Mouse (Mus musculus) hindbrain, embryonic 11.5 days (tissue): ENCODE measurements at regions not wholly inside any gene's neighbourhood (a gene's known extent, or its start where the extent isn't known, plus 50 kb on each side); places are given as distances from the start of the nearest gene placed in this dataset.

Experiments
- ATAC-seq: fragments of 200-750 bp; cut with Nextera tagmentation; 2 replicates; pipeline ENCODE4 v1.8.0; 2017; ENCODE audit warnings: mild to moderate bottlenecking, moderate TSS enrichment, moderate library complexity; ENCODE audit not compliant: low FRiP score
- DNase-seq: peaks from one replicate; pipeline ENCODE4 v3.0.0-alpha.2; 2015; ENCODE audit warnings: low spot score
- H3K27ac ChIP-seq: fragments of 300-500 bp; sonication (generic); 2 replicates; pipeline ENCODE4 v1.5.1; 2014; ENCODE audit warnings: mild to moderate bottlenecking, low read depth, low read length
- H3K27me3 ChIP-seq: fragments of 300-500 bp; sonication (generic); 2 replicates; pipeline ENCODE4 v1.6.1; 2014; ENCODE audit warnings: mild to moderate bottlenecking, low read length, moderate library complexity, mixed read lengths; ENCODE audit not compliant: control insufficient read depth, insufficient read depth
- H3K36me3 ChIP-seq: fragments of 300-500 bp; sonication (generic); 2 replicates; pipeline ENCODE4 v1.6.1; 2014; ENCODE audit warnings: mild to moderate bottlenecking, low read length, moderate library complexity, mixed read lengths; ENCODE audit not compliant: control insufficient read depth, insufficient read depth
- H3K4me1 ChIP-seq: fragments of 300-500 bp; sonication (generic); replicated peaks from 2 replicates; pipeline ENCODE4 v1.6.1; 2014; ENCODE audit warnings: low read length, mixed read lengths; ENCODE audit not compliant: control insufficient read depth, insufficient read depth
- H3K4me2 ChIP-seq: fragments of 300-500 bp; sonication (generic); replicated peaks from 2 replicates; pipeline ENCODE4 v1.6.1; 2014; ENCODE audit warnings: mild to moderate bottlenecking, low read depth, low read length
- H3K4me3 ChIP-seq: fragments of 300-500 bp; sonication (generic); 2 replicates; pipeline ENCODE4 v1.5.1; 2014; ENCODE audit warnings: low read depth, low read length
- H3K9ac ChIP-seq: fragments of 300-500 bp; sonication (generic); 2 replicates; pipeline ENCODE4 v1.6.1; 2014; ENCODE audit warnings: low read depth, low read length
- H3K9me3 ChIP-seq: fragments of 300-500 bp; sonication (generic); 2 replicates; pipeline ENCODE4 v1.6.1; 2016; ENCODE audit warnings: low read length; ENCODE audit not compliant: control insufficient read depth
- WGBS: fragments of 180-500 bp; shearing (Covaris S2); extraction: QIAGEN DNeasy Blood & Tissue Kit; methylation state at CpG from one replicate; pipeline ENCODE4 v1.1.7; 2014; 5-methylcytosine and 5-hydroxymethylcytosine counted together

DNA sequence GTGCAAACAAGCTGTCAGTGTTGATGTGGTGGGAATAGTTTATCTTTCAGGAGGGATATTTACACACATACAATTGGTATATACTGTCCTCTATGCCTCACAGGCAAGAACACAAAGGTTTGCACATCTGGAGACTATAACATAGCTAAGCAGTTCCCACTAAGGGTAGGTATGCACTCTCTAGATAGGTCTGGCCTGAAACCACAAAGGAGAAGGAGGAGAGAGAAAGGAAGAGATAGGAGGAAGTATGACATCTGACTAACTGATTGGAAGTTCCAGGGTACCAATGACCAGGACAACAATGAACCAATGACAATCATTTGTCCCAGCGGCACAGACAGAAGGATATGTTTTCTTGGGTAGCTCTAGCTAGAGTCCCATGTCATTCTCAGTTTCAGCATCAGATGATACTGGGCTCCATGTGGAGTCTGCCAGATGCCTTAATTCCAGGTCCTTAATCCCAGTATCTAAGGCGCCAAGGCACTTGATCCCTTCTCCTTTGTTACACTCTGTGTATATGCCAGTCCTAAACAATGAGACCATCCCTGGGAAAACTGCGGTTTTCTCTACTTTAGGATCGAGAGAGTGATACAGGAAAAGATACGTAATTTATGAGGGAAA, 168.5 kb downstream of the Cd83 start:
- Histone ChIP-seq H3K9ac (no peak overlapping the region), H3K9me3 (no peaks in the 10 kb centered on the region), H3K27ac (no peak overlapping the region), H3K4me3 (no peak overlapping the region), H3K4me2 (no peak overlapping the region), H3K27me3 (no peaks in the 10 kb centered on the region), H3K36me3 (no peaks in the 10 kb centered on the region), H3K4me1 (no peaks in the 10 kb centered on the region)
- ATAC-seq: no peak
- no peak for DNase-seq
- 87% methylated on average over 5 of the region's 5 CpGs for WGBS

DNA sequence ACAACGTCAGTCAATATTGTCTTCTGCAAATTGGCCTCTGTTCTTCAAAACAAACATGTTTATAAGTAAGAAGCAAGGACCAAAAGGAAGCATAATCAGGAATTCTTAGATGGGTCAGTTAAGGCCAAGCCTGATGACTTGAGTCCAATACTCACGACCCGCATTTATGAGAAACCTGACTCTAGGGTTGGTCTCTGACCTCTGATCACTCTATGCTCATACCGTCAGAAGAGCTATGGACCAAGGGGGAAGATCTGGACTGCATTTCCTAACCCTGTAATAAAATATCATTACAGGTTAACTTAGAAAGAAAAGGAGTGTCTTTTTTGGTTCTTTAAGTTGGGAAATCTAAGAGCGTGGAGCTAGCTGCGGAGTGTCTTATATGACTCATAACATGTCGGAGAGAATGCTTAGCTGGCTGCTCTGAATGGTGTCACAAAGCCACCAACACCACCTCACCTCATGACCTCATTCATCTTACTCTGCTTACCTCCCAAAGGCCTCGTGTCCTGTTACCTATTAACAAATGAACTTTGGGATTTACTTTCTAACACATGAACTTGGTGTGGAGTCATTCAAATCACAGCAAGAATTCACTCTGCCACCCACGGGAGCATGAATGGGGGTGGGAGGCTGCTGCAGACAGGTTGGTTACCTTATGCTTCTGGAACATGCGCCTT, 170.3 kb downstream of the Cd83 start:
- Histone ChIP-seq H3K4me2 (no peak overlapping the region), H3K4me1 (no peaks in the 10 kb centered on the region), H3K9me3 (no peaks in the 10 kb centered on the region), H3K36me3 (no peaks in the 10 kb centered on the region), H3K27me3 (no peaks in the 10 kb centered on the region), H3K9ac (no peak overlapping the region), H3K4me3 (no peak overlapping the region), H3K27ac (no peak overlapping the region)
- ATAC-seq (no peak), DNase-seq (no peak)
- 87% methylated on average over 10 of the region's 10 CpGs for WGBS

DNA sequence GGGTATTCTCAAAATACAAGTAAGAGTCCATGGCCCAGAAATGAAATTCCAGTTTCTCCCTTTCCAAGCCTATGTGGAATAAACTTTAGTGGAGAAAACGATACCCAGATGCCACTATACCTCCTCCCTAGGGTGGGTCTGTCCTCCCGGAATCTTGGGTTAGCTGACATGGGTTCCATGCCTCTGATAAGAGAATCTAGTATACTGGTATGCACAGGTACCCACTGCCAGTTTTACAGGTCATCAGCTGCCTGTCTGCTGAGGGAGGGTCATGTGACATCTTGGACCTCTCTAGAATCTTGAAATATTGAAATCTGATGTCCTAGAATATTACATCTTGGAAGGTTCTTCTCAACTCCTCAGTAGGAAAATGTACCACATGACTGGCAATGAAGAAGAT, 172.5 kb downstream of the Cd83 start:
- no peaks in the 10 kb centered on the region for H3K9me3 ChIP-seq
- H3K27me3 ChIP-seq: no peaks in the 10 kb centered on the region
- no peaks in the 10 kb centered on the region for H3K36me3 ChIP-seq
- WGBS: 90% methylated on average over 2 of the region's 2 CpGs
- DNase-seq (no peak), ATAC-seq (no peak)
- no peak overlapping the region for H3K27ac ChIP-seq
- H3K4me2 ChIP-seq: no peak overlapping the region
- no peaks in the 10 kb centered on the region for H3K4me1 ChIP-seq
- H3K9ac ChIP-seq: no peak overlapping the region
- no peak overlapping the region for H3K4me3 ChIP-seq

DNA sequence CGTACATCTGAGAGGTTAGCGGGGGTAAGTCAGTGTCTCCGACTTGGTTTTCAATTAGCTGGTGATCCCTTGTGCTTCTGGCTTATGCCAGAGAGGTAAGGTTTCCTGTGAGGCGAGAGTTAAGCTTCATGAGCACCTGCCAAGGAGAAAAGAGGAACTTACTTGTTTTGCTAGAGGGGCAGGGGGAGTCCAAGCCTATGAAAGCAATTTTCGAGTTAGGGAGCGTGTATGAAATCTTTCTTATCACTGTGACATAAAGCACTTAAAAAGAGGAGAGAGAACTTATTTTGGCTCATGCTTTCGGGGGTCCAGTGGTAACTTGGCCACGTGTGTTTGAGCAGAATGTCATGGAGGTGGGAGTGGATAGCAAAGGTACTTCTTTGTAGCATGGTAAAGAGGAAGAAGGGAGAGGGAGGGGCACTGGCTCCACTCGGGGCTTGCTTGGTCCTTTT, 174.6 kb downstream of the Cd83 start:
- Histone ChIP-seq H3K27me3 (no peaks in the 10 kb centered on the region), H3K9ac (no peak overlapping the region), H3K36me3 (no peaks in the 10 kb centered on the region), H3K9me3 (no peaks in the 10 kb centered on the region), H3K4me3 (no peak overlapping the region), H3K27ac (no peak overlapping the region), H3K4me1 (no peaks in the 10 kb centered on the region), H3K4me2 (no peak overlapping the region)
- WGBS: 74% methylated on average over 9 of the region's 9 CpGs
- ATAC-seq (no peak), DNase-seq (no peak)

DNA sequence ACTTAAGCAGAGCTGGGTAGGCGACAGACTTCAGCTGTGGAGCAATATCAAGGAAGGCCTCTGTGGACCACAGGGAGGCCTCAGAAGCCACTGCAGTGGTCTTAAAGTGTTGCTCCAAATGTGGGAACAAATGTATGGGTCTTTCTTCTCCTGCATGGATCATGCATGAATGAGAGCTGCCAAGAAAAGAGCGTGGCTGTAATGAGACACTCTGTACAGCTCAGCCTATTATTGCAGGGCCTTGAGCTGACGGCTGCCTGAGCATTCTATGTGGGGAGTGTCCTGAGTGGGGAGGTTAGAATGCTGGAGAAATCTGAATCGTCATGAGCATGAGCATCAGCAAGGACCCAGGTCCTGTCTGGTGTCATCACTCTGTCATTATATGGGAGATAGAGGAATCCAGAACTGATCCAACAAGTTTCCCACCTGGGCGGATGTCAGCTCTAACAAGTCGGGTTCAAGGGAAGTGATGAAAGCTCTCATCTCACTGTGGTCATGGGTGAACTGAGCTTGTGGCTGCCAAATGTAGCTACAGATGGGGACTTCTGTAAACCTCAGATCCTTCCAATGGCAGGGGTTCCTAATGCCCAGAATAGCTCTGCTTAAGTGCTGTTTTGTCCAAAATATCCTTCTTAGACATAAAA, 176.6 kb downstream of the Cd83 start:
- no peaks in the 10 kb centered on the region for H3K36me3 ChIP-seq
- WGBS: 75% methylated on average over 6 of the region's 6 CpGs
- H3K4me2 ChIP-seq: no peak overlapping the region
- H3K4me3 ChIP-seq: no peak overlapping the region
- no peak overlapping the region for H3K27ac ChIP-seq
- no peaks in the 10 kb centered on the region for H3K4me1 ChIP-seq
- ATAC-seq (no peak), DNase-seq (no peak)
- H3K9ac ChIP-seq: no peak overlapping the region
- no peaks in the 10 kb centered on the region for H3K9me3 ChIP-seq
- H3K27me3 ChIP-seq: no peaks in the 10 kb centered on the region

DNA sequence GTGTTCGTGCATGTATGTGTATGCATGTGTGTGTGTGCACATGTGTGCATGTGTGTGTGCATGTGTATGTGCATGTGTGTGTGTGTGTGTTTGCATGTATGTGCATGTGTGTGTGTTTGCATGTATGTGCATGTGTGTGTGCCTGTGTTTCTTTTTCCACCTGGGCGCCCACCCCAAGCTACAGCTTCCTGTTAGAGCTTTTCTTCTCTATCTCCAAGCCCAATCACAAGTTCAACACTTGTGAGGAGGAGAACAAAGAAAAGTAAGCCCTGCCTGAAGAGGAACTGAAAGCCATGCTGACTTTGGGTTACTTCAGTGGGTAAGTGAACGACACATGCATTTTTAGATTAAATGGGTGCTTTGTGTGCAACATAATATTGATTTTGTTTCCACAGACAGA, 177.4 kb downstream of the Cd83 start:
- no peak overlapping the region for H3K4me3 ChIP-seq
- no peaks in the 10 kb centered on the region for H3K27me3 ChIP-seq
- ATAC-seq: no peak
- no peaks in the 10 kb centered on the region for H3K36me3 ChIP-seq
- H3K9me3 ChIP-seq: no peaks in the 10 kb centered on the region
- no peak overlapping the region for H3K9ac ChIP-seq
- H3K4me2 ChIP-seq: no peak overlapping the region
- DNase-seq: no peak
- H3K27ac ChIP-seq: no peak overlapping the region
- no peaks in the 10 kb centered on the region for H3K4me1 ChIP-seq
- WGBS: 87% methylated on average over 3 of the region's 3 CpGs

DNA sequence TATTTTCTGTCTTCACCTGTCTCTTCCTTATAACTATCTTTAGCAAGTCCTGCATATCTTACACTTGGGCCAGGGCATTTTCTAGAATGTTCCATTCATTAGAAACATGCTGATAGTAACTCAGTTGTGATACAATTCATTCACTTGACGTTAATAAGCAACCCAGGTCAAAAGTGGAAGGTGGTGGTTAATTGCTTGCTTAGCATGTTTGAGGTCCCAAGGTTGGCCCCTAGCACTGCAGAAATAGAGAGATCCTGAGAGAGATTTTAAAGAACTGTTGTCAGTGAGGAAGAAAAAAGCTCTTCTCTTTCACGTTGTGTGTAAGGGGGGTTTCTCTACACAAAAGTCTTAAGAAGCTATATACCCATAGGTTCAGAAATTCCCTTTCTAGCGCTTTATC, 178.7 kb downstream of the Cd83 start:
- Histone ChIP-seq H3K4me2 (no peak overlapping the region), H3K27me3 (no peaks in the 10 kb centered on the region), H3K4me3 (no peak overlapping the region), H3K36me3 (no peaks in the 10 kb centered on the region), H3K9ac (no peak overlapping the region), H3K4me1 (no peaks in the 10 kb centered on the region), H3K9me3 (no peaks in the 10 kb centered on the region), H3K27ac (no peak overlapping the region)
- WGBS: 91% methylated on average over 3 of the region's 3 CpGs
- ATAC-seq: no peak
- no peak for DNase-seq

DNA sequence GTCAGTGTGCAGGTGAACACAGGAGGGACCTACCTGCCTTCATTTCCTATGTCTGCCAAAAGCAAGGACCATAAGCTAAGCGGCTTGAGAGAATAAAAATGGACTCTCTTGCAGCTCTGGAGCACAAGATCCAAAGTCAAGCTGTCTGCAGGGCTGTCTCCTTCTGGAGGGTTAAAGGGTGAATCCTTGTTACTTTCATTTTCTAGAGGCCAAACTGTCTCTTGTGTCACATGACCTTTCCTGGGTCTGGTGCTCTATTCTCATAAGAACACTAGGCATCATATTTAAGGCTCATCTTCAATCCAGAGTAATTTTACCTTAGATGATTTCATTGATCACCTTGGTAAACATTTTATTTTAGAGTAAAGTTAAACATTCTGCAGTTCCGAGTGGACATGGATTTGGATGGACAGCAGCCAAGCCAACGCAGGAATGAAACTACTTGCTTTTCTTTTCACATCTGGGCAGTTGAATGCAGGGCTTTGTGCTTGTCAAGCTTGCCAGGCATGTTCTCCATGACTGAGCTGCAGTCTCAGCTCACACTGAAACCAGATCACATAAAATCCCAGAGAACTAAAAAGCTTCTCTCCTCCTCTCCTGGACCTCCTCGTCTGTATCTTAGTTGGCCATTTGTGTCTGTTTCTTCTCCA, 180.8 kb downstream of the Cd83 start:
- no peak for DNase-seq
- no peak for ATAC-seq
- Histone ChIP-seq H3K9ac (no peak overlapping the region), H3K9me3 (no peaks in the 10 kb centered on the region), H3K4me1 (no peaks in the 10 kb centered on the region), H3K4me3 (no peak overlapping the region), H3K36me3 (no peaks in the 10 kb centered on the region), H3K4me2 (no peak overlapping the region), H3K27me3 (no peaks in the 10 kb centered on the region), H3K27ac (no peak overlapping the region)
- 83% methylated on average over 4 of the region's 4 CpGs for whole genome bisulfite sequencing
